Mouse (Mus musculus): ENCODE measurements around the gene Aimp2. TPM values are rescaled to one million over a fixed set of nuclear protein-coding genes. Genes with fewer than 3 reads are reported as not detected.

The Aimp2 gene
- polyA plus RNA-seq, 2 experiments, result 93.0 to 109 TPM

DNA sequence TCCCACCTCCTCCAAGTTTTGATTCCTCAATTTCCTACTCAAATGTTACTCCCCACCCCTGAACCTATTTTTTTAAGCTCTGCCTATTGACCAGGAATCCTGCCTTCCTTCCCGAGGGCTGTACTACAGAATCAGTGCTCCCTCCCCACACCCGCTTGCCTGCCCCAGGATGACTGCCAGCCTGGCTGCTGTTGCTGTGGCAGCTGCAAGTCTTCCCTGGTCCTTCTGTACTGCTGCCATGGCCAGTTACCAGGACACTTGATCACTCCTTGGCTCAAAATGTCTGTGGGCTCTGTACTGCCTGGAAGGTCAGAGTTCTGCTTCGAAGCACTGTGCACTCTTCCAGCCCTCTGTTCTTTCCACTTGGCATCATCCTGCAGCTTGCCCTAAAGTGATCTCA, 7.5 kb downstream of the Aimp2 start:
- Histone ChIP-seq H3K9me3 (ENCODE audit: control insufficient read depth, low read length) (no peaks in the 10 kb centered on the region), H3K9ac (ENCODE audit: low read depth, low read length, severe bottlenecking) (no peak overlapping the region), H3K27me3 (ENCODE audit: control insufficient read depth, insufficient read depth, low read length) (no peaks in the 10 kb centered on the region), H3K4me1 (ENCODE audit: control insufficient read depth, insufficient read depth, low read length) (no peaks in the 10 kb centered on the region), H3K36me3 (ENCODE audit: control insufficient read depth, insufficient read depth, low read length) (peaks cover 88% of the 10 kb centered on the region), H3K4me3 (replicated peaks; ENCODE audit: low read length) (no peak overlapping the region), H3K4me2 (replicated peaks; ENCODE audit: low read depth, low read length, severe bottlenecking) (no peak overlapping the region), H3K27ac (replicated peaks; ENCODE audit: low read depth, low read length) (no peak overlapping the region)
- WGBS, result 92% methylated on average over 3 of the region's 3 CpGs
- DNase-seq (ENCODE audit: low spot score) (no peak), ATAC-seq (ENCODE audit: low FRiP score, low read depth) (no peak)
- TF ChIP-seq POLR2A (IDR thresholded peaks at IDR 0.05; ENCODE audit: borderline replicate concordance, extremely low read depth, insufficient read depth, insufficient read length), result no peak

DNA sequence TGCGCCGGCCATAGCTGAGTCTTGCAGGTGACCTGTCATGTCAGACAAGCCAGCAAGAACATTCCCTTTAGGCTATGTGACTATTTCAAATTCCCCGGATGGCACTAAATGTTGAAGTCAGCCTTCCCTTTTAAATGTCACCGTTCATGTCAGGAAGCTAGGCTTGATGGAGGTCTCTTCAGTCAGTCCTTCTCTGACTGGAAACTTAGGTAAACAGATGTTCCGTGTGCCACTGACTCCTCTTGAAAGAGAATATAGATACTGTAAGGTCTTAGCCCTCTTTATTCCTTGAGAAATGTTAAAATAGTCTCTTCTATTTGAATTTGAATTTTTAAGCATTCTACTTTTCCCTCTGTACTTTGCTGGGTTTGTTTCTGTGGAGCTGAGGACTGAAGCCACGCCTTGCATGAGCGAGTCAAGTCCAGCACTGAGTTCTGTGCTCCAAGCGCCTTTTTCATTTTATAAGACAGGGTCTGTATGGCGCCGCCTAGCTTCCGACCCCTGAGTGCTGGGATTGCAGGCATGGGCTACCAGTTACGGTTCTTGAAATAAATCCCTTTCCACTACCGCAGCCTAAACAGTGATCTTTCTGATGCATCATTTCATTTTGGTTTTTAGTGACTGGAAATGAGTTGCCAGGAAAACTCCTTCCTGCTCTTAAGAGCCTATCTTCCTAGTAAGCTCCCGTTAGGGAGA, 11.9 kb downstream of the Aimp2 start, which contains the start of gene Ankrd61:
TSS of gene Ankrd61 (minus strand) at position 51 of the 696 bp plus-strand sequence.
- ATAC-seq (ENCODE audit: low FRiP score, low read depth), result no peak
- peaks cover 66% of the 10 kb centered on the region for H3K36me3 ChIP-seq (ENCODE audit: control insufficient read depth, insufficient read depth, low read length)
- no peak for TF ChIP-seq POLR2A (IDR thresholded peaks at IDR 0.05; ENCODE audit: borderline replicate concordance, extremely low read depth, insufficient read depth, insufficient read length)

DNA sequence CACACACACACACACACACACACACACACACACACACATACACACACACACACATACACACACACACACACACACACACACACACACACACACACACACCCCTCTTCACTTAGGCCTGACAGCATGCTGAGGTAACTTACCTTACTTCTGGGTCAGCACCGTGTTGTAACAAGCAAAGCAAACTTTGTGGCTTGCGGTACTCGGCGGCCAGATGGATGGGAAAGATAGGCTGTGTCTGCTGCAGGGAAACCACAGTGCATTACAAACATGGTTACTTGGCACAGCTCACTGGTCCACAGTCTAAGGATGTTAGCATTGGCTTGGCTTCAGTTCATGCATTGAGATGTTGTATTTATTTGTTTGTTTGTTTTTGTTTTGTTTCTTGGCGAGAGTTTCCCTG, 16.3 kb downstream of the Aimp2 start:
- ATAC-seq (ENCODE audit: low FRiP score, low read depth) (no peak), DNase-seq (ENCODE audit: low spot score) (no peak)
- no peak overlapping the region for H3K27ac ChIP-seq (replicated peaks; ENCODE audit: low read depth, low read length)
- TF ChIP-seq POLR2A (IDR thresholded peaks at IDR 0.05; ENCODE audit: borderline replicate concordance, extremely low read depth, insufficient read depth, insufficient read length), result no peak
- 68% methylated on average over 5 of the region's 5 CpGs for WGBS
- H3K9ac ChIP-seq (ENCODE audit: low read depth, low read length, severe bottlenecking), result no peak overlapping the region
- H3K4me2 ChIP-seq (replicated peaks; ENCODE audit: low read depth, low read length, severe bottlenecking), result no peak overlapping the region
- no peaks in the 10 kb centered on the region for H3K4me1 ChIP-seq (ENCODE audit: control insufficient read depth, insufficient read depth, low read length)
- no peak overlapping the region for H3K4me3 ChIP-seq (replicated peaks; ENCODE audit: low read length)
- no peaks in the 10 kb centered on the region for H3K9me3 ChIP-seq (ENCODE audit: control insufficient read depth, low read length)
- no peaks in the 10 kb centered on the region for H3K27me3 ChIP-seq (ENCODE audit: control insufficient read depth, insufficient read depth, low read length)
- peaks cover 61% of the 10 kb centered on the region for H3K36me3 ChIP-seq (ENCODE audit: control insufficient read depth, insufficient read depth, low read length)

More for the DNA sequence above, 11.9 kb downstream of the Aimp2 start, which contains the start of gene Ankrd61:
- Histone ChIP-seq H3K4me1 (ENCODE audit: control insufficient read depth, insufficient read depth, low read length) (no peaks in the 10 kb centered on the region), H3K4me3 (replicated peaks; ENCODE audit: low read length) (no peak within 1 kb of the TSS), H3K27ac (replicated peaks; ENCODE audit: low read depth, low read length) (no peak within 1 kb of the TSS), H3K9me3 (ENCODE audit: control insufficient read depth, low read length) (no peaks in the 10 kb centered on the region), H3K4me2 (replicated peaks; ENCODE audit: low read depth, low read length, severe bottlenecking) (no peak within 1 kb of the TSS), H3K9ac (ENCODE audit: low read depth, low read length, severe bottlenecking) (no peak within 1 kb of the TSS), H3K27me3 (ENCODE audit: control insufficient read depth, insufficient read depth, low read length) (no peaks in the 10 kb centered on the region)
- DNase-seq (ENCODE audit: low spot score), result no peak
- 86% methylated on average over 14 of the region's 14 CpGs for WGBS

DNA sequence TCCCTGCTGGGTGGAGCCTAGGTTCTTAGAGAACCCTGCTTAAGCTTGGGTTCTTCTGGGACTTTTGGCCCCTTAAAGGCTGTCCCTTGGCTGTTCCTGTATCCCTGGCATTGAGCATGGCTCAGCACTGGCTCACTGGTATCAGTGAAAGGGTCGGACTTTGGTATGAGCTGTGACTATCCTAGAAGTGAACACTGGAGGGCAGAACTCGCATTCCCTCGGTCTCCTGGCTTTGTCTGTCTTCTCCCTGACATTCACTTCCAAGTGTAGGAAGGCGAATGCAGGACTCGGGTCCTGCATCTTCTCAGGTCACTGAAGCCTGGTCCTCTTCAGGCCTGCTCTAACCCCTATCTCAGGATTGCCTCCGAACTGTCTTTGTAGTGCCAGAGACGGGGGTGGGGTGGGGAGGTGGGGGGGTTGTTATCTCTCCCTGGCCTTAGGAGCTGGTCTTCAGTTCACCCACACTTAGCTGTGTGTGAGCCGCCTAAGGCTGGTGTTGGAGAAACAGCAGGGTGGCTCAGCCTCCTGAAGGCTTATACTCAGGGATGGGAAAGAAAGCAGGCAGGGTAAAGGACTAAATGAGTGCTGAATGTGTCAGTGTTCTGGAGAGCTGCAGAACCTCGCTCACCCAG, 17.3 kb downstream of the Aimp2 start:
- no peak overlapping the region for H3K4me3 ChIP-seq (replicated peaks; ENCODE audit: low read length)

DNA sequence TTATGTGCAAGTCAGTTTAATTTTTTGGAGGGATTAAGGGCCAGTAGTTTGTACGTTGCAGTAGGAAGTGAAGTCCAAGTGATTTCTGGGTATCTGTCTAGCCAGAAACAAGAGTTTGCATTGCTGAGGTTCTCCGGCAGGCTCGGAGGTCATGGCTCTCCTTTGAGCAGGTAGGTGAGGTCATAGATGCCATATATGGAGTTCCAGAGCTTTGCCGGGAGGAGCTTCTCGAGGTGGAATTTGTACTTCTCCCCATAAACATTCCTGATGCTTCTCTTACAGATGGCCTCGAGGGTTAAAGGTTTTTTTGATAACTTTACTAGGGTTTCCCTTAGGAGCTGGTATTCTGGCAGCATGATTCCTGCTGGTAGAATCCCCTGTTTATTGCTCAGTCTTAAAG, 18.9 kb downstream of the Aimp2 start:
- Histone ChIP-seq H3K9ac (ENCODE audit: low read depth, low read length, severe bottlenecking) (no peak overlapping the region), H3K4me3 (replicated peaks; ENCODE audit: low read length) (no peak overlapping the region), H3K4me1 (ENCODE audit: control insufficient read depth, insufficient read depth, low read length) (no peaks in the 10 kb centered on the region), H3K27ac (replicated peaks; ENCODE audit: low read depth, low read length) (no peak overlapping the region), H3K4me2 (replicated peaks; ENCODE audit: low read depth, low read length, severe bottlenecking) (no peak overlapping the region), H3K36me3 (ENCODE audit: control insufficient read depth, insufficient read depth, low read length) (peaks cover 68% of the 10 kb centered on the region), H3K9me3 (ENCODE audit: control insufficient read depth, low read length) (0 out of 2 replicates have a peak, but pooled peaks cover 3% of the 10 kb centered on the region), H3K27me3 (ENCODE audit: control insufficient read depth, insufficient read depth, low read length) (no peaks in the 10 kb centered on the region)
- no peak for TF ChIP-seq POLR2A (IDR thresholded peaks at IDR 0.05; ENCODE audit: borderline replicate concordance, extremely low read depth, insufficient read depth, insufficient read length)
- WGBS, result 52% methylated on average over 6 of the region's 6 CpGs
- DNase-seq (ENCODE audit: low spot score) (no peak), ATAC-seq (ENCODE audit: low FRiP score, low read depth) (no peak)

More for the DNA sequence above, 17.3 kb downstream of the Aimp2 start:
- DNase-seq (ENCODE audit: low spot score), result no peak
- Histone ChIP-seq H3K4me2 (replicated peaks; ENCODE audit: low read depth, low read length, severe bottlenecking) (no peak overlapping the region), H3K27ac (replicated peaks; ENCODE audit: low read depth, low read length) (no peak overlapping the region), H3K9ac (ENCODE audit: low read depth, low read length, severe bottlenecking) (no peak overlapping the region), H3K4me1 (ENCODE audit: control insufficient read depth, insufficient read depth, low read length) (no peaks in the 10 kb centered on the region), H3K27me3 (ENCODE audit: control insufficient read depth, insufficient read depth, low read length) (no peaks in the 10 kb centered on the region), H3K9me3 (ENCODE audit: control insufficient read depth, low read length) (no peaks in the 10 kb centered on the region), H3K36me3 (ENCODE audit: control insufficient read depth, insufficient read depth, low read length) (peaks cover 61% of the 10 kb centered on the region)
- 70% methylated on average over 9 of the region's 9 CpGs for WGBS
- no peak for TF ChIP-seq POLR2A (IDR thresholded peaks at IDR 0.05; ENCODE audit: borderline replicate concordance, extremely low read depth, insufficient read depth, insufficient read length)
- no peak for ATAC-seq (ENCODE audit: low FRiP score, low read depth)

Data from limb, embryonic 14.5 days (tissue).